Comparison of ENCODE assay signal across 22 mouse cellular contexts in genomic region chr16:74427071-74427470, GRCm38 (mm10). TPM values are rescaled to one million over a fixed set of nuclear protein-coding genes. Genes with fewer than 3 reads are reported as not detected.
"Had no signal": no experiment of that assay in that cellular context is flagged by ENCODE, and none has a peak within 500 bp of the region (broad histone marks: within the 10 kb centered on the region; RNA-seq: fewer than 3 reads in every experiment).

No protein-coding gene starts in this region.

- ATAC-seq: liver, postnatal 0 days; lung, postnatal 0 days; midbrain, embryonic 16.5 days had no signal

- H3K27ac ChIP-seq: liver, embryonic 15.5 days; lung, embryonic 15.5 days; macrophage; midbrain, embryonic 10.5 days; midbrain, embryonic 12.5 days; neural tube, embryonic 13.5 days; stomach, embryonic 15.5 days; stomach, postnatal 0 days had no signal

- H3K4me2 ChIP-seq: liver, embryonic 15.5 days; lung, embryonic 15.5 days; midbrain, embryonic 12.5 days; neural tube, embryonic 13.5 days; stomach, embryonic 15.5 days had no signal

- H3K36me3 ChIP-seq: liver, embryonic 15.5 days; lung, embryonic 15.5 days; midbrain, embryonic 10.5 days; midbrain, embryonic 12.5 days; neural tube, embryonic 13.5 days; stomach, embryonic 15.5 days had no signal

- H3K9me3 ChIP-seq: liver, embryonic 15.5 days; lung, embryonic 15.5 days; megakaryocyte, embryonic 14.5 days; midbrain, embryonic 10.5 days; midbrain, embryonic 12.5 days; neural tube, embryonic 13.5 days; stomach, embryonic 15.5 days had no signal

- H3K27me3 ChIP-seq: liver, embryonic 15.5 days; lung, embryonic 15.5 days; megakaryocyte, embryonic 14.5 days; midbrain, embryonic 12.5 days; stomach, embryonic 15.5 days had no signal

- DNase-seq: liver, postnatal 0 days; lung, adult 2 months; lung, postnatal 14 days; lung, postnatal 36 days; midbrain, embryonic 14.5 days; right cerebral cortex, postnatal 14 days; thymus, adult 2 months; thymus, postnatal 25 days; thymus, postnatal 4 days had no signal

- H3K9ac ChIP-seq: liver, embryonic 15.5 days; liver, postnatal 0 days; lung, embryonic 15.5 days; midbrain, embryonic 12.5 days; neural tube, embryonic 13.5 days; stomach, embryonic 15.5 days had no signal

- H3K4me1 ChIP-seq: liver, embryonic 15.5 days; lung, embryonic 15.5 days; megakaryocyte, embryonic 14.5 days; midbrain, embryonic 12.5 days; neural tube, embryonic 13.5 days; stomach, embryonic 15.5 days had no signal

- H3K4me3 ChIP-seq: liver, embryonic 15.5 days; lung, embryonic 15.5 days; megakaryocyte, embryonic 14.5 days; midbrain, embryonic 10.5 days; midbrain, embryonic 12.5 days; neural tube, embryonic 13.5 days; stomach, embryonic 15.5 days had no signal

RNA-seq across cellular contexts. Expression of gene Robo2, which starts 15.4 kb away (rescaled TPM):
- total RNA-seq: megakaryocyte progenitor cell, adult 5-6 weeks; neutrophil, adult 5-6 weeks had no signal
